Mouse (Mus musculus) heart, embryonic 11.5 days (tissue): Measurements from ENCODE around the gene Zfp410. TPM values are rescaled to one million over a fixed set of nuclear protein-coding genes. Genes with fewer than 3 reads are reported as not detected.
"Not testable (repeated sequence)": the region's sequence is repeated elsewhere in the genome, so short reads cannot be mapped to it uniquely, and the experiment has no call there.

Source experiments
- ATAC-seq: fragments of 200-750 bp; cut with Nextera tagmentation; replicated peaks from 2 replicates; pipeline ENCODE4 v1.8.0; 2017; ENCODE audit warnings: moderate library complexity; ENCODE audit not compliant: insufficient number of reproducible peaks, low FRiP score, low TSS enrichment
- H3K27ac ChIP-seq: fragments of 300-500 bp; sonication (generic); 2 replicates; pipeline ENCODE4 v1.5.1; 2014; ENCODE audit warnings: mild to moderate bottlenecking, low read depth, low read length
- H3K27me3 ChIP-seq: fragments of 300-500 bp; sonication (generic); 2 replicates; pipeline ENCODE4 v1.6.1; 2014; ENCODE audit warnings: mild to moderate bottlenecking, low read length, mixed read lengths; ENCODE audit not compliant: control insufficient read depth, insufficient read depth
- H3K36me3 ChIP-seq: fragments of 300-500 bp; sonication (generic); 2 replicates; pipeline ENCODE4 v1.6.1; 2014; ENCODE audit warnings: mild to moderate bottlenecking, low read length, moderate library complexity, mixed read lengths; ENCODE audit not compliant: control insufficient read depth, insufficient read depth
- H3K4me1 ChIP-seq: fragments of 300-500 bp; sonication (generic); 2 replicates; pipeline ENCODE4 v1.6.1; 2014; ENCODE audit warnings: low read length; ENCODE audit not compliant: control insufficient read depth, insufficient read depth
- H3K4me2 ChIP-seq: fragments of 300-500 bp; sonication (generic); 2 replicates; pipeline ENCODE4 v1.6.1; 2014; ENCODE audit warnings: mild to moderate bottlenecking, moderate library complexity
- H3K4me3 ChIP-seq: fragments of 300-500 bp; sonication (generic); 2 replicates; pipeline ENCODE4 v1.5.1; 2014; ENCODE audit warnings: low read depth, low read length
- H3K9ac ChIP-seq: fragments of 300-500 bp; sonication (generic); 2 replicates; pipeline ENCODE4 v1.6.1; 2014; ENCODE audit warnings: mild to moderate bottlenecking, low read depth, low read length, moderate library complexity
- H3K9me3 ChIP-seq: fragments of 300-500 bp; sonication (generic); replicated peaks from 2 replicates; pipeline ENCODE4 v1.6.1; 2016; ENCODE audit warnings: low read length; ENCODE audit not compliant: control insufficient read depth
- WGBS: fragments of 180-500 bp; shearing (Covaris S2); extraction: QIAGEN DNeasy Blood & Tissue Kit; methylation state at CpG from one replicate; pipeline ENCODE4 v1.1.7; 2014; ENCODE audit not compliant: insufficient replicate concordance; 5-methylcytosine and 5-hydroxymethylcytosine counted together
- polyA plus RNA-seq: library from polyadenylated mRNA; unstranded; fragments of >200 nt; fragmentation: Nextera tagmentation; extraction: Ambion mirVana; gene quantifications from 2 replicates; pipeline ENCODE4 v1.2.1, GENCODE M21; 2014

The Zfp410 gene
- polyA plus RNA-seq, 1 experiment from 2014 or later, result 58.0 TPM

GRCm38 (mm10) chr12:84316006-84316405 is 646 bp upstream of the Zfp410 start:
- Histone ChIP-seq H3K4me3 (peak overlapping the region; percentile 97), H3K9ac (peak overlapping the region; percentile 97), H3K27me3 (no peaks in the 10 kb centered on the region), H3K9me3 (no peaks in the 10 kb centered on the region), H3K27ac (peak overlapping the region; percentile 84), H3K4me1 (peaks cover 7% of the 10 kb centered on the region), H3K4me2 (peak overlapping the region; percentile 67), H3K36me3 (no peaks in the 10 kb centered on the region; the same call in 1 of the 2 replicates)
- ATAC-seq, result no peak
- WGBS, result 36% methylated on average over 7 of the region's 7 CpGs

- Histone ChIP-seq H3K36me3 (peaks cover 10% of the 10 kb centered on the region), H3K4me1 (no peaks in the 10 kb centered on the region), H3K9me3 (no peaks in the 10 kb centered on the region), H3K27me3 (no peaks in the 10 kb centered on the region), H3K27ac (no peak overlapping the region), H3K4me3 (no peak overlapping the region), H3K9ac (no peak overlapping the region), H3K4me2 (no peak overlapping the region)
- ATAC-seq, result no peak
- WGBS, result 54% methylated on average over 4 of the region's 4 CpGs
Observed at GRCm38 (mm10) chr12:84327111-84327512, 10.5 kb downstream of the Zfp410 start.

- H3K9me3 ChIP-seq, result no peaks in the 10 kb centered on the region
- 95% methylated on average over 11 of the region's 11 CpGs for WGBS
- no peak overlapping the region for H3K4me3 ChIP-seq
- H3K4me1 ChIP-seq, result no peaks in the 10 kb centered on the region
- ATAC-seq, result no peak
- no peak overlapping the region for H3K27ac ChIP-seq
- H3K9ac ChIP-seq, result no peak overlapping the region
- H3K27me3 ChIP-seq, result no peaks in the 10 kb centered on the region
- no peak overlapping the region for H3K4me2 ChIP-seq
- peaks cover 38% of the 10 kb centered on the region for H3K36me3 ChIP-seq
Observed at GRCm38 (mm10) chr12:84336963-84337625, 20.4 kb downstream of the Zfp410 start.

GRCm38 (mm10) chr12:84347192-84347591 is 30.5 kb downstream of the Zfp410 start:
- peaks cover 13% of the 10 kb centered on the region; the same call in 1 of the 2 replicates for H3K36me3 ChIP-seq

GRCm38 (mm10) chr12:84358699-84359098 is 42.0 kb downstream of the Zfp410 start:
- H3K27me3 ChIP-seq, ATAC-seq, H3K27ac ChIP-seq, H3K4me1 ChIP-seq, H3K4me3 ChIP-seq, H3K4me2 ChIP-seq, H3K9ac ChIP-seq, H3K9me3 ChIP-seq, H3K36me3 ChIP-seq: not testable (repeated sequence)
- WGBS, result 64% methylated on average over 2 of the region's 2 CpGs

More at GRCm38 (mm10) chr12:84347192-84347591, 30.5 kb downstream of the Zfp410 start:
- Histone ChIP-seq H3K9ac (no peak overlapping the region), H3K27ac (no peak overlapping the region), H3K4me3 (no peak overlapping the region), H3K9me3 (no peaks in the 10 kb centered on the region), H3K27me3 (no peaks in the 10 kb centered on the region), H3K4me2 (no peak overlapping the region), H3K4me1 (no peaks in the 10 kb centered on the region)
- WGBS, result 37% methylated on average over 2 of the region's 2 CpGs
- no peak for ATAC-seq

GRCm38 (mm10) chr12:84361555-84362489 is 45.2 kb downstream of the Zfp410 start, which contains the start of the genes Coq6 and Fam161b:
Coq6 (plus strand) TSS chr12:84361657.
Fam161b (minus strand) TSS chr12:84361833.
- H3K4me3 ChIP-seq, result peak within 1 kb of the TSS; percentile 99
- H3K9ac ChIP-seq, result peak within 1 kb of the TSS; percentile 96
- H3K36me3 ChIP-seq, result no peaks in the 10 kb centered on the region
- H3K27me3 ChIP-seq, result no peaks in the 10 kb centered on the region
- H3K27ac ChIP-seq, result peak within 1 kb of the TSS; percentile 46; the same call in 1 of the 2 replicates
- H3K4me2 ChIP-seq, result peak within 1 kb of the TSS; percentile 90
- WGBS, result under 1% methylated on average over 51 of the region's 51 CpGs
- H3K4me1 ChIP-seq, result peaks cover 11% of the 10 kb centered on the region
- H3K9me3 ChIP-seq, result no peaks in the 10 kb centered on the region
- peak; percentile 96 for ATAC-seq

- peak overlapping the region; percentile 99 for H3K4me3 ChIP-seq
- 52% methylated on average over 2 of the region's 2 CpGs for WGBS
- H3K36me3 ChIP-seq, result no peaks in the 10 kb centered on the region
- H3K4me2 ChIP-seq, result peak overlapping the region; percentile 90
- no peak overlapping the region for H3K27ac ChIP-seq
- no peaks in the 10 kb centered on the region for H3K27me3 ChIP-seq
- no peaks in the 10 kb centered on the region for H3K9me3 ChIP-seq
- H3K9ac ChIP-seq, result no peak overlapping the region
- no peak for ATAC-seq
- peaks cover 11% of the 10 kb centered on the region for H3K4me1 ChIP-seq
Observed at GRCm38 (mm10) chr12:84362872-84363271, 46.2 kb downstream of the Zfp410 start.

- H3K36me3 ChIP-seq, result peaks cover 12% of the 10 kb centered on the region
- WGBS, result 70% methylated on average over 9 of the region's 9 CpGs
- H3K9me3 ChIP-seq, result no peaks in the 10 kb centered on the region
- H3K9ac ChIP-seq, result no peak overlapping the region
- H3K27me3 ChIP-seq, result no peaks in the 10 kb centered on the region
- H3K4me1 ChIP-seq, result peaks cover 11% of the 10 kb centered on the region
- no peak for ATAC-seq
- no peak overlapping the region for H3K27ac ChIP-seq
- H3K4me3 ChIP-seq, result no peak overlapping the region
- H3K4me2 ChIP-seq, result 0 out of 2 replicates have a peak overlapping the region, but pooled peaks have one; percentile 0
Observed at GRCm38 (mm10) chr12:84364291-84364690, 47.6 kb downstream of the Zfp410 start.
